In genomic region chr11:88605098-88605525, GRCm38 (mm10) we compare ENCODE assay signal across 8 mouse cellular contexts.
DNase-seq lines count a peak whose midpoint lies in the region; ATAC-seq and TF ChIP-seq lines count a peak whose summit lies in the region.

No protein-coding gene starts in this region.

- H3K4me3 ChIP-seq in intestine, embryonic 14.5 days (ENCODE audit: low read depth, low read length): no peak overlapping the region
- no peak overlapping the region for H3K4me3 ChIP-seq in intestine, embryonic 16.5 days (ENCODE audit: low read length)
- no peak overlapping the region for H3K4me3 ChIP-seq in heart, embryonic 10.5 days
- H3K4me3 ChIP-seq in liver, postnatal 0 days (ENCODE audit: low read depth, low read length): no peak overlapping the region

- no peak for TF ChIP-seq CTCF in liver, postnatal 0 days (IDR thresholded peaks at IDR 0.05; ENCODE audit: low read depth)

- no peak overlapping the region for H3K27ac ChIP-seq in intestine, embryonic 14.5 days (ENCODE audit: low read depth)
- H3K27ac ChIP-seq in intestine, embryonic 16.5 days (ENCODE audit: low read length): no peak overlapping the region
- H3K27ac ChIP-seq in heart, embryonic 10.5 days: peak overlapping the region; percentile 72
- 0 out of 2 replicates have a peak overlapping the region, but pooled peaks have one; percentile 29 for H3K27ac ChIP-seq in liver, postnatal 0 days (ENCODE audit: low read depth)

- no peak overlapping the region for H3K4me2 ChIP-seq in intestine, embryonic 14.5 days (ENCODE audit: low read length)
- no peak overlapping the region for H3K4me2 ChIP-seq in intestine, embryonic 16.5 days (ENCODE audit: low read depth, low read length)
- H3K4me2 ChIP-seq in liver, postnatal 0 days (ENCODE audit: low read depth, low read length): 0 out of 2 replicates have a peak overlapping the region, but pooled peaks have one; percentile 9

- ATAC-seq in intestine, embryonic 14.5 days (replicated peaks; ENCODE audit: low FRiP score, low TSS enrichment, low read depth): 0 out of 2 replicates have a peak, but pooled peaks have one; percentile 24
- ATAC-seq in intestine, embryonic 16.5 days: no peak
- peak; percentile 48; the same call in 1 of the 2 replicates for ATAC-seq in liver, postnatal 0 days
- no peak for ATAC-seq in erythroid progenitor cell, adult 5-6 weeks (replicated peaks; ENCODE audit: low FRiP score, poor library complexity, severe bottlenecking)

- DNase-seq in intestine, embryonic 14.5 days (ENCODE audit: low spot score): no peak
- DNase-seq in brain, adult 2 months (ENCODE audit: low read depth, low spot score): peak; percentile 53
- DNase-seq in heart, embryonic 10.5 days (ENCODE audit: low spot score): peak; percentile 90
- DNase-seq in liver, postnatal 0 days: no peak
- no peak for DNase-seq in lung, postnatal 4 days
- no peak for DNase-seq in ovary, postnatal 36 days (ENCODE audit: low spot score)

- H3K4me1 ChIP-seq in intestine, embryonic 14.5 days (replicated peaks; ENCODE audit: control insufficient read depth, insufficient read depth, low read length): peaks cover 20% of the 10 kb centered on the region
- H3K4me1 ChIP-seq in intestine, embryonic 16.5 days (ENCODE audit: control insufficient read depth, insufficient read depth, low read length): peaks cover 16% of the 10 kb centered on the region
- peaks cover 97% of the 10 kb centered on the region for H3K4me1 ChIP-seq in heart, embryonic 10.5 days
- peaks cover 45% of the 10 kb centered on the region for H3K4me1 ChIP-seq in liver, postnatal 0 days (ENCODE audit: insufficient read depth)

- 56% methylated on average over 12 of the region's 12 CpGs for WGBS in intestine, embryonic 14.5 days
- 57% methylated on average over 12 of the region's 12 CpGs for WGBS in intestine, embryonic 16.5 days
- WGBS in heart, embryonic 10.5 days: 15% methylated on average over 12 of the region's 12 CpGs
- 48% methylated on average over 12 of the region's 12 CpGs for WGBS in liver, postnatal 0 days (ENCODE audit: insufficient replicate concordance)

- no peaks in the 10 kb centered on the region for H3K9me3 ChIP-seq in intestine, embryonic 14.5 days (ENCODE audit: control insufficient read depth, low read length)
- H3K9me3 ChIP-seq in intestine, embryonic 16.5 days (ENCODE audit: control insufficient read depth, low read length): no peaks in the 10 kb centered on the region
- H3K9me3 ChIP-seq in heart, embryonic 10.5 days: no peaks in the 10 kb centered on the region
- H3K9me3 ChIP-seq in liver, postnatal 0 days (ENCODE audit: low read length): no peaks in the 10 kb centered on the region

- H3K36me3 ChIP-seq in intestine, embryonic 14.5 days (ENCODE audit: control insufficient read depth, insufficient read depth, low read length): peaks cover 11% of the 10 kb centered on the region; the same call in 1 of the 2 replicates
- no peaks in the 10 kb centered on the region for H3K36me3 ChIP-seq in intestine, embryonic 16.5 days (ENCODE audit: control insufficient read depth, insufficient read depth, low read length)
- peaks cover 24% of the 10 kb centered on the region for H3K36me3 ChIP-seq in heart, embryonic 10.5 days
- no peaks in the 10 kb centered on the region; the same call in 1 of the 2 replicates for H3K36me3 ChIP-seq in liver, postnatal 0 days (replicated peaks; ENCODE audit: insufficient read depth, low read length)

- peak; percentile 22; the same call in 1 of the 2 replicates for TF ChIP-seq EP300 in liver, postnatal 0 days (IDR thresholded peaks at IDR 0.05; ENCODE audit: low read depth)

- no peaks in the 10 kb centered on the region for H3K27me3 ChIP-seq in intestine, embryonic 14.5 days (replicated peaks; ENCODE audit: control insufficient read depth, insufficient read depth, low read length)
- no peaks in the 10 kb centered on the region for H3K27me3 ChIP-seq in intestine, embryonic 16.5 days (replicated peaks; ENCODE audit: control insufficient read depth, insufficient read depth, low read length)
- no peaks in the 10 kb centered on the region for H3K27me3 ChIP-seq in heart, embryonic 10.5 days (ENCODE audit: insufficient read depth, poor library complexity, severe bottlenecking)
- H3K27me3 ChIP-seq in liver, postnatal 0 days (ENCODE audit: insufficient read depth, low read length): no peaks in the 10 kb centered on the region

- H3K9ac ChIP-seq in intestine, embryonic 14.5 days (ENCODE audit: low read length): no peak overlapping the region
- no peak overlapping the region for H3K9ac ChIP-seq in intestine, embryonic 16.5 days (ENCODE audit: low read depth, low read length)
- H3K9ac ChIP-seq in liver, postnatal 0 days (replicated peaks): no peak overlapping the region

Comparison
In these comparisons a context has a peak if more than half of its experiments do, and no peak if none do; other contexts are left out.
1. ATAC-seq: peak in intestine, embryonic 14.5 days (single experiment) and liver, postnatal 0 days (single experiment); none in intestine, embryonic 16.5 days (single experiment) and erythroid progenitor cell, adult 5-6 weeks (single experiment).
2. DNase-seq: peak in brain, adult 2 months (single experiment) and heart, embryonic 10.5 days (single experiment); none in intestine, embryonic 14.5 days (single experiment), liver, postnatal 0 days (single experiment), lung, postnatal 4 days (0 of 2) and ovary, postnatal 36 days (single experiment).
3. H3K27ac ChIP-seq: peak in heart, embryonic 10.5 days (single experiment) and liver, postnatal 0 days (single experiment); none in intestine, embryonic 14.5 days (single experiment) and intestine, embryonic 16.5 days (single experiment).